Mouse (Mus musculus) forebrain, embryonic 16.5 days (tissue): Measurements from ENCODE around the gene Cd5. TPM values are rescaled to one million over a fixed set of nuclear protein-coding genes. Genes with fewer than 3 reads are reported as not detected.

ENCODE experiments used
- ATAC-seq: fragments of 200-750 bp; cut with Nextera tagmentation; 2 replicates; pipeline ENCODE4 v1.8.0; 2017; ENCODE audit warnings: mild to moderate bottlenecking, moderate library complexity
- H3K27ac ChIP-seq: fragments of 300-500 bp; sonication (generic); 2 replicates; pipeline ENCODE4 v1.5.1; 2014; ENCODE audit warnings: low read length, control low read depth
- H3K27me3 ChIP-seq: fragments of 300-500 bp; sonication (generic); replicated peaks from 2 replicates; pipeline ENCODE4 v1.6.1; 2014; ENCODE audit warnings: low read length; ENCODE audit not compliant: control insufficient read depth, insufficient read depth
- H3K36me3 ChIP-seq: fragments of 300-500 bp; sonication (generic); 2 replicates; pipeline ENCODE4 v1.6.1; 2014; ENCODE audit not compliant: control insufficient read depth, insufficient read depth
- H3K4me1 ChIP-seq: fragments of 300-500 bp; sonication (generic); replicated peaks from 2 replicates; pipeline ENCODE4 v1.6.1; 2014; ENCODE audit warnings: low read length; ENCODE audit not compliant: control insufficient read depth, insufficient read depth
- H3K4me2 ChIP-seq: fragments of 300-500 bp; sonication (generic); 2 replicates; pipeline ENCODE4 v1.6.1; 2014; ENCODE audit warnings: mild to moderate bottlenecking, low read length, control low read depth
- H3K4me3 ChIP-seq: fragments of 300-500 bp; sonication (generic); replicated peaks from 2 replicates; pipeline ENCODE4 v1.5.1; 2014; ENCODE audit warnings: mild to moderate bottlenecking, low read length, control low read depth
- H3K9ac ChIP-seq: fragments of 300-500 bp; sonication (generic); replicated peaks from 2 replicates; pipeline ENCODE4 v1.6.1; 2014; ENCODE audit warnings: low read depth, low read length, control low read depth
- H3K9me3 ChIP-seq: fragments of 300-500 bp; sonication (generic); 2 replicates; pipeline ENCODE4 v1.6.1; 2016; ENCODE audit warnings: low read length; ENCODE audit not compliant: control insufficient read depth
- WGBS: fragments of 180-500 bp; shearing (Covaris S2); extraction: QIAGEN DNeasy Blood & Tissue Kit; methylation state at CpG from one replicate; pipeline ENCODE4 v1.1.7; 2014; 5-methylcytosine and 5-hydroxymethylcytosine counted together
- polyA plus RNA-seq: library from polyadenylated mRNA; unstranded; fragments of >200 nt; fragmentation: Nextera tagmentation; extraction: Ambion mirVana; gene quantifications from 2 replicates; pipeline ENCODE4 v1.2.1, GENCODE M21; 2015

The Cd5 gene
- polyA plus RNA-seq, 1 experiment from 2014 or later: 0.06 TPM

DNA sequence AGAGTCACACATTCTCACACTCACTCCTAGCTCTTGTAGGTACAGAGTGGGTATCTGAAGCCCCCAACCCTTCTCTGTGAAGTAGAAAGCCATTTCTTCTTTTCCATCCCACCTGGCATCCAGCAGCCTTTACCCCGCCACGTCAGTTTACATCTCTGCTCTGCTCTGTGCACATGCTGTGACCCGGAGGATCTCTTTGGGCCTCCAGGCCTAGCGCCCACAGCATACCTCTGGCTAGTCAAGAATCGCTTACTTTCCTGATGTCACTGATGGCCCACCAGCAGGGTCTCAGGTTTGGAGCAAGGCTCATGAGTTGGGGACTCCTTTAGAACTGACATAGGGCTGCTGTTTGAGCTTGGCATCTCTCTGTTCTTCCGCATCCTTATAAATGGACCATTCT, 764 bp downstream of the Cd5 start:
- H3K36me3 ChIP-seq: no peaks in the 10 kb centered on the region
- 92% methylated on average over 6 of the region's 6 CpGs for WGBS

GRCm38 (mm10) chr19:10735861-10736260, 2.9 kb downstream of the Cd5 start:
- no peak for ATAC-seq
- Histone ChIP-seq H3K27me3 (no peaks in the 10 kb centered on the region), H3K4me1 (no peaks in the 10 kb centered on the region; the same call in 1 of the 2 replicates), H3K9ac (no peak overlapping the region), H3K9me3 (no peaks in the 10 kb centered on the region), H3K27ac (no peak overlapping the region), H3K36me3 (no peaks in the 10 kb centered on the region), H3K4me2 (no peak overlapping the region), H3K4me3 (no peak overlapping the region)
- 93% methylated on average over 7 of the region's 7 CpGs for WGBS

More for the DNA sequence above, 764 bp downstream of the Cd5 start:
- H3K4me1 ChIP-seq: no peaks in the 10 kb centered on the region; the same call in 1 of the 2 replicates
- no peak overlapping the region for H3K4me3 ChIP-seq
- H3K4me2 ChIP-seq: no peak overlapping the region
- no peak overlapping the region for H3K9ac ChIP-seq
- no peak overlapping the region for H3K27ac ChIP-seq
- no peak for ATAC-seq
- H3K27me3 ChIP-seq: no peaks in the 10 kb centered on the region
- no peaks in the 10 kb centered on the region for H3K9me3 ChIP-seq

GRCm38 (mm10) chr19:10735061-10735460, 3.7 kb downstream of the Cd5 start:
- ATAC-seq: no peak
- Histone ChIP-seq H3K9ac (no peak overlapping the region), H3K27ac (no peak overlapping the region), H3K27me3 (no peaks in the 10 kb centered on the region), H3K4me3 (no peak overlapping the region), H3K4me1 (no peaks in the 10 kb centered on the region; the same call in 1 of the 2 replicates), H3K4me2 (no peak overlapping the region), H3K9me3 (no peaks in the 10 kb centered on the region), H3K36me3 (no peaks in the 10 kb centered on the region)
- 95% methylated on average over 3 of the region's 3 CpGs for WGBS

GRCm38 (mm10) chr19:10734554-10734953, 4.2 kb downstream of the Cd5 start:
- WGBS: 90% methylated on average over 7 of the region's 7 CpGs
- Histone ChIP-seq H3K4me3 (no peak overlapping the region), H3K36me3 (no peaks in the 10 kb centered on the region), H3K27me3 (no peaks in the 10 kb centered on the region), H3K9me3 (no peaks in the 10 kb centered on the region), H3K4me1 (no peaks in the 10 kb centered on the region; the same call in 1 of the 2 replicates), H3K4me2 (no peak overlapping the region), H3K9ac (no peak overlapping the region), H3K27ac (no peak overlapping the region)
- ATAC-seq: no peak

- H3K27me3 ChIP-seq: no peaks in the 10 kb centered on the region
- no peaks in the 10 kb centered on the region for H3K36me3 ChIP-seq
- H3K27ac ChIP-seq: no peak overlapping the region
- H3K4me3 ChIP-seq: no peak overlapping the region
- no peaks in the 10 kb centered on the region; the same call in 1 of the 2 replicates for H3K4me1 ChIP-seq
- ATAC-seq: no peak
- H3K4me2 ChIP-seq: no peak overlapping the region
- WGBS: 77% methylated on average over 10 of the region's 10 CpGs
- no peak overlapping the region for H3K9ac ChIP-seq
- H3K9me3 ChIP-seq: no peaks in the 10 kb centered on the region
Observed at GRCm38 (mm10) chr19:10733501-10734127, 5.2 kb downstream of the Cd5 start.

DNA sequence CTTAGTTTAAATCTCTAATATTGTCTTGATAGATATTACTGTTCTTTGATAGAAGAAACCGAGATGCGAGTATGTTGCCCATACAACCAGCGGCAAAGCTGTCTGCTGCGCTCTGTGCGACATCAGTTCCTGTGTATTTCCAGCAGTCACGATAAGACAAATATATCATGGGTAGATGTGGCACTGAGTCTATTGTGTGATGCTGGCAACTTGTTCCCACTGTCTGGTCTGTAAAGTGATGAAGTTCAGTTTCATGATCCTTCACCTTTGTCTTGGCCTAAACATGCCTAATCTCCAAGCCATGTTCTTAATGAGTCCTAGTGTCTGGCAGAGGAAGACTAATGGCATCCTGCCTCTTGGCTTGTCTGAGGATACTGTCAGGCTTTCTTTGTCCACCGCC, 6.1 kb downstream of the Cd5 start:
- Histone ChIP-seq H3K4me1 (no peaks in the 10 kb centered on the region; the same call in 1 of the 2 replicates), H3K4me2 (no peak overlapping the region), H3K27me3 (no peaks in the 10 kb centered on the region), H3K9me3 (no peaks in the 10 kb centered on the region), H3K36me3 (no peaks in the 10 kb centered on the region), H3K9ac (no peak overlapping the region), H3K4me3 (no peak overlapping the region), H3K27ac (no peak overlapping the region)
- 90% methylated on average over 7 of the region's 7 CpGs for WGBS
- ATAC-seq: no peak

GRCm38 (mm10) chr19:10731975-10732374, 6.8 kb downstream of the Cd5 start:
- H3K4me3 ChIP-seq: no peak overlapping the region
- no peaks in the 10 kb centered on the region for H3K27me3 ChIP-seq
- H3K9me3 ChIP-seq: no peaks in the 10 kb centered on the region
- H3K4me1 ChIP-seq: no peaks in the 10 kb centered on the region; the same call in 1 of the 2 replicates
- ATAC-seq: no peak
- no peaks in the 10 kb centered on the region for H3K36me3 ChIP-seq
- WGBS: 91% methylated on average over 7 of the region's 7 CpGs
- no peak overlapping the region for H3K9ac ChIP-seq
- no peak overlapping the region for H3K27ac ChIP-seq
- no peak overlapping the region for H3K4me2 ChIP-seq

GRCm38 (mm10) chr19:10730469-10730868, 8.3 kb downstream of the Cd5 start:
- H3K4me3 ChIP-seq: no peak overlapping the region
- no peaks in the 10 kb centered on the region for H3K9me3 ChIP-seq
- no peak overlapping the region for H3K4me2 ChIP-seq
- H3K27ac ChIP-seq: no peak overlapping the region
- no peaks in the 10 kb centered on the region for H3K27me3 ChIP-seq
- H3K4me1 ChIP-seq: no peaks in the 10 kb centered on the region; the same call in 1 of the 2 replicates
- no peak overlapping the region for H3K9ac ChIP-seq
- ATAC-seq: no peak
- H3K36me3 ChIP-seq: no peaks in the 10 kb centered on the region
- 66% methylated on average over 5 of the region's 5 CpGs for WGBS

DNA sequence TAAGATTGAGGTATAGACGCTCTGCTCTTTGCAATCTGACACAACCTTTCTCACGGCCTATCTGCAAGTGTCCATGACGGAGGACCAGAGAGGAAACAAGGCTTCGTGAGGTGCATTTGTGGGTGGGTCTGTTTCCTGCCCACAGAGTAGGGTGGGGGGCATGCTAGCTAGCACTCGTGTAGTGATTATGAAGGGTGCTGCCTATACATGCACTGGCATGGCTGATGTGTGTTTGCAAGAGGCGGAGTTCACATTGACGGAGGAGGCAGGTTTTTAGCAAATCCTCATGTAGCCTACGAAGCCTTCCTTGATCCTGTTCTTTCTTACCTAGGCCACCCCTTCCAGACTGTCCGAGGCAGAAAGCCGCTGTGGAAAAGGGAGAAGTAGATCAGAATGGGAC, 8.9 kb downstream of the Cd5 start:
- Histone ChIP-seq H3K9me3 (no peaks in the 10 kb centered on the region), H3K4me3 (no peak overlapping the region), H3K27me3 (no peaks in the 10 kb centered on the region), H3K36me3 (no peaks in the 10 kb centered on the region), H3K27ac (no peak overlapping the region), H3K4me1 (no peaks in the 10 kb centered on the region; the same call in 1 of the 2 replicates), H3K4me2 (no peak overlapping the region), H3K9ac (no peak overlapping the region)
- 90% methylated on average over 10 of the region's 10 CpGs for WGBS
- ATAC-seq: no peak
